Mouse (Mus musculus) brain, embryonic 14.5 days (tissue): ENCODE measurements around the gene Pnck.
A peak's percentile ranks its signal among the peaks of the same experiment; 100 is the strongest.

Experiments
- CTCF ChIP-seq: fragments of 200-500 bp; IDR thresholded peaks from 2 replicates; pipeline ENCODE4 v1.5.1; 2012; ENCODE audit warnings: inconsistent platforms, mild to moderate bottlenecking, moderate library complexity, borderline replicate concordance; ENCODE audit not compliant: insufficient read depth, insufficient read length; ENCODE audit errors: extremely low read depth
- POLR2A ChIP-seq: fragments of 200-500 bp; IDR thresholded peaks from 2 replicates; pipeline ENCODE4 v1.6.1; 2012; ENCODE audit warnings: mild to moderate bottlenecking, inconsistent platforms, borderline replicate concordance; ENCODE audit not compliant: poor library complexity, insufficient read depth, insufficient read length, severe bottlenecking; ENCODE audit errors: extremely low read depth

- TF ChIP-seq POLR2A (no peak), CTCF (peak; percentile 48; the same call in 1 of the 2 replicates)
Observed at GRCm38 (mm10) chrX:73655529-73655928, 4.4 kb downstream of the Pnck start.
